Mouse (Mus musculus) heart, adult 11 months (tissue): Measurements from ENCODE around the gene Hoxa3.

Experiments
- DNase-seq: peaks from one replicate; pipeline ENCODE4 v3.0.0; 2022

The Hoxa3 gene

GRCm38 (mm10) chr6:52152226-52153193 lies 60.6 kb downstream of the Hoxa3 start:
- peak; percentile 62 for DNase-seq

GRCm38 (mm10) chr6:52151571-52151970 lies 61.6 kb downstream of the Hoxa3 start:
- peak; percentile 40 for DNase-seq

GRCm38 (mm10) chr6:52150401-52150966 lies 62.7 kb downstream of the Hoxa3 start:
- DNase-seq: peak; percentile 74

GRCm38 (mm10) chr6:52139115-52139514 lies 74.0 kb downstream of the Hoxa3 start:
- no peak for DNase-seq

GRCm38 (mm10) chr6:52138576-52138975 lies 74.6 kb downstream of the Hoxa3 start:
- DNase-seq: no peak

GRCm38 (mm10) chr6:52137841-52138535 lies 75.1 kb downstream of the Hoxa3 start:
- no peak for DNase-seq

- no peak for DNase-seq
Observed at GRCm38 (mm10) chr6:52123673-52124072, 89.5 kb downstream of the Hoxa3 start.

- no peak for DNase-seq
Observed at GRCm38 (mm10) chr6:52121173-52121572, 92.0 kb downstream of the Hoxa3 start.
